15 mouse cellular contexts compared by ENCODE assay signal in the genomic region with DNA sequence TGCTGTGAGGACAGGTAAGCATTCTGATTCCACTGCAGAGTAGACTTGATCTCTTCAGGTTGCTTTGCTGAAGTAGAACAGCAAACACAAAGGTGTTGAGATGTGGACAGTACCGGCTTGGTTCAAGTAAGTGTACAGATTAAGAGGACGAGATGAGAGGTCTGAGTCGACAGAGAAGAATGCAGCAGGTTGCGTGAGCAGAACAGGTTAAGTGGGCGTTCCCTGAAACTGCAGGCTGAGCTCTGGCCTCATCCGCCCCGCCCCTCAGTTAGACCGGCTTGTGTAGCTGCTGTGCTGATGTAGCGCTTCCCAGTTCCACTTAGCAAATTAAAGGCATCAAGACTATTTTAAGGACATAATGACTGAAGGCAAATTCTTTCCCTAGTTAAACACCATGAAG.
A peak's percentile ranks its signal among the peaks of the same experiment; 100 is the strongest.
DNase-seq lines count a peak whose midpoint lies in the region; ATAC-seq and TF ChIP-seq lines count a peak whose summit lies in the region.
"Had no signal": no experiment of that assay in that cellular context is flagged by ENCODE, and none has a peak within 500 bp of the region (broad histone marks: within the 10 kb centered on the region; RNA-seq: fewer than 3 reads in every experiment).

No protein-coding gene starts in this region.

- peak; percentile 6 for DNase-seq in kidney, postnatal 0 days (ENCODE audit: low spot score)
- no peak for DNase-seq in kidney, adult 11 months
- peak; percentile 10 for DNase-seq in brain, embryonic 14.5 days (ENCODE audit: low read depth)
- DNase-seq in kidney, postnatal 4 days, result peak; percentile 25 to 36
- DNase-seq in MN1 (ENCODE audit: low spot score), result no peak
- DNase-seq in spleen, postnatal 10 days (ENCODE audit: low spot score in 2 of 2), result no peak
- DNase-seq: gastrocnemius, postnatal 36 days; liver, embryonic 13.5 days; right cerebral cortex, postnatal 4 days; thymus, postnatal 36 days had no signal

- H3K27me3 ChIP-seq in kidney, postnatal 0 days (ENCODE audit: insufficient read depth, low read length), result no peaks in the 10 kb centered on the region
- no peaks in the 10 kb centered on the region for H3K27me3 ChIP-seq in stomach, embryonic 15.5 days (replicated peaks)
- H3K27me3 ChIP-seq: forebrain, embryonic 13.5 days; hindbrain, embryonic 12.5 days; liver, embryonic 13.5 days; midbrain, embryonic 12.5 days had no signal

- H3K4me3 ChIP-seq in kidney, postnatal 0 days (replicated peaks; ENCODE audit: low read depth, low read length), result no peak overlapping the region
- no peak overlapping the region for H3K4me3 ChIP-seq in stomach, embryonic 15.5 days (replicated peaks)
- H3K4me3 ChIP-seq: forebrain, embryonic 13.5 days; hindbrain, embryonic 12.5 days; liver, embryonic 13.5 days; midbrain, embryonic 12.5 days had no signal

- TF ChIP-seq POLR2A in brain, embryonic 14.5 days (IDR thresholded peaks at IDR 0.05; ENCODE audit: borderline replicate concordance, extremely low read depth, insufficient read depth, insufficient read length, poor library complexity, severe bottlenecking), result no peak

- WGBS in kidney, postnatal 0 days, result 51% methylated on average over 9 of the region's 9 CpGs
- 54% methylated on average over 9 of the region's 9 CpGs for WGBS in stomach, embryonic 15.5 days

- no peak overlapping the region for H3K27ac ChIP-seq in kidney, postnatal 0 days
- H3K27ac ChIP-seq in stomach, embryonic 15.5 days, result no peak overlapping the region
- H3K27ac ChIP-seq: forebrain, embryonic 13.5 days; hindbrain, embryonic 12.5 days; liver, embryonic 13.5 days; midbrain, embryonic 12.5 days had no signal

- H3K9me3 ChIP-seq in kidney, postnatal 0 days (replicated peaks; ENCODE audit: low read length), result no peaks in the 10 kb centered on the region
- no peaks in the 10 kb centered on the region for H3K9me3 ChIP-seq in stomach, embryonic 15.5 days
- H3K9me3 ChIP-seq: forebrain, embryonic 13.5 days; hindbrain, embryonic 12.5 days; liver, embryonic 13.5 days; midbrain, embryonic 12.5 days had no signal

- TF ChIP-seq CTCF in kidney, postnatal 0 days (IDR thresholded peaks at IDR 0.05; ENCODE audit: low read depth), result no peak
- no peak for TF ChIP-seq CTCF in brain, embryonic 14.5 days (IDR thresholded peaks at IDR 0.05; ENCODE audit: borderline replicate concordance, extremely low read depth, insufficient read depth, insufficient read length)

- no peak overlapping the region for H3K9ac ChIP-seq in kidney, postnatal 0 days (ENCODE audit: low read depth, low read length)
- no peak overlapping the region for H3K9ac ChIP-seq in stomach, embryonic 15.5 days
- H3K9ac ChIP-seq: forebrain, embryonic 13.5 days; hindbrain, embryonic 12.5 days; liver, embryonic 13.5 days; midbrain, embryonic 12.5 days had no signal

- no peaks in the 10 kb centered on the region for H3K4me1 ChIP-seq in kidney, postnatal 0 days (replicated peaks; ENCODE audit: insufficient read depth, low read length)
- H3K4me1 ChIP-seq in stomach, embryonic 15.5 days, result no peaks in the 10 kb centered on the region
- H3K4me1 ChIP-seq: forebrain, embryonic 13.5 days; hindbrain, embryonic 12.5 days; liver, embryonic 13.5 days; midbrain, embryonic 12.5 days had no signal

- no peak for ATAC-seq in kidney, postnatal 0 days (replicated peaks; ENCODE audit: low FRiP score, low read depth)
- ATAC-seq in stomach, embryonic 15.5 days (ENCODE audit: insufficient read depth, low FRiP score, low read depth), result peak; percentile 81
- ATAC-seq: activated CD4-positive, CD25-positive, alpha-beta regulatory T cell, adult 4 months; forebrain, embryonic 13.5 days had no signal

- no peak overlapping the region for H3K4me2 ChIP-seq in kidney, postnatal 0 days (ENCODE audit: low read length)
- no peak overlapping the region for H3K4me2 ChIP-seq in stomach, embryonic 15.5 days
- H3K4me2 ChIP-seq: forebrain, embryonic 13.5 days; hindbrain, embryonic 12.5 days; liver, embryonic 13.5 days; midbrain, embryonic 12.5 days had no signal

- no peaks in the 10 kb centered on the region for H3K36me3 ChIP-seq in kidney, postnatal 0 days (ENCODE audit: insufficient read depth, low read length)
- H3K36me3 ChIP-seq in stomach, embryonic 15.5 days, result no peaks in the 10 kb centered on the region
- H3K36me3 ChIP-seq: liver, embryonic 13.5 days had no signal

Comparison
In these comparisons a context has a peak if more than half of its experiments do, and no peak if none do; other contexts are left out.
1. DNase-seq: peak in kidney, postnatal 0 days (single experiment), brain, embryonic 14.5 days (single experiment) and kidney, postnatal 4 days (2 of 2); none in kidney, adult 11 months (single experiment), MN1 (single experiment) and spleen, postnatal 10 days (0 of 2).